Mouse (Mus musculus) hindbrain, embryonic 15.5 days (tissue): ENCODE results near the gene Ndufa13. TPM values are rescaled to one million over a fixed set of nuclear protein-coding genes. Genes with fewer than 3 reads are reported as not detected.

Experiments used
- ATAC-seq: fragments of 200-750 bp; cut with Nextera tagmentation; 2 replicates; pipeline ENCODE4 v1.8.0; 2017; ENCODE audit warnings: low read depth, moderate number of reproducible peaks, moderate TSS enrichment; ENCODE audit not compliant: low FRiP score
- H3K27ac ChIP-seq: fragments of 300-500 bp; sonication (generic); replicated peaks from 2 replicates; pipeline ENCODE4 v1.5.1; 2015; ENCODE audit warnings: mild to moderate bottlenecking, inconsistent platforms
- H3K27me3 ChIP-seq: fragments of 300-500 bp; sonication (generic); 2 replicates; pipeline ENCODE4 v1.6.1; 2015; ENCODE audit warnings: control low read depth, inconsistent platforms
- H3K36me3 ChIP-seq: fragments of 300-500 bp; sonication (generic); 2 replicates; pipeline ENCODE4 v1.6.1; 2015; ENCODE audit warnings: control low read depth, inconsistent platforms
- H3K4me1 ChIP-seq: fragments of 300-500 bp; sonication (generic); replicated peaks from 2 replicates; pipeline ENCODE4 v1.6.1; 2015; ENCODE audit warnings: control low read depth, inconsistent platforms
- H3K4me2 ChIP-seq: fragments of 300-500 bp; sonication (generic); 2 replicates; pipeline ENCODE4 v1.6.1; 2015; ENCODE audit warnings: moderate library complexity, mild to moderate bottlenecking, inconsistent platforms
- H3K4me3 ChIP-seq: fragments of 300-500 bp; sonication (generic); 2 replicates; pipeline ENCODE4 v1.5.1; 2015; ENCODE audit warnings: mild to moderate bottlenecking, inconsistent platforms
- H3K9ac ChIP-seq: fragments of 300-500 bp; sonication (generic); 2 replicates; pipeline ENCODE4 v1.6.1; 2015; ENCODE audit warnings: inconsistent platforms
- H3K9me3 ChIP-seq: fragments of 300-500 bp; sonication (generic); 2 replicates; pipeline ENCODE4 v1.6.1; 2016; ENCODE audit warnings: control low read depth, inconsistent platforms
- WGBS: fragments of 180-500 bp; shearing (Covaris S2); methylation state at CpG from one replicate; pipeline ENCODE4 v1.1.7; 2015; 5-methylcytosine and 5-hydroxymethylcytosine counted together
- polyA plus RNA-seq: library from polyadenylated mRNA; unstranded; fragments of >200 nt; fragmentation: Nextera tagmentation; extraction: Ambion mirVana; gene quantifications from 2 replicates; pipeline ENCODE4 v1.2.1, GENCODE M21; 2015

Ndufa13 gene
- polyA plus RNA-seq, 1 experiment from 2014 or later = 196 TPM

GRCm38 (mm10) chr8:69926901-69927300, 24.5 kb upstream of the Ndufa13 start:
- Histone ChIP-seq H3K4me1 (no peaks in the 10 kb centered on the region), H3K9me3 (no peaks in the 10 kb centered on the region), H3K36me3 (no peaks in the 10 kb centered on the region), H3K27me3 (no peaks in the 10 kb centered on the region), H3K9ac (no peak overlapping the region), H3K4me3 (no peak overlapping the region), H3K4me2 (no peak overlapping the region), H3K27ac (no peak overlapping the region)
- no peak for ATAC-seq

- Histone ChIP-seq H3K27ac (no peak overlapping the region), H3K4me3 (no peak overlapping the region), H3K27me3 (no peaks in the 10 kb centered on the region), H3K4me1 (peaks cover 21% of the 10 kb centered on the region), H3K4me2 (no peak overlapping the region), H3K9me3 (no peaks in the 10 kb centered on the region), H3K9ac (no peak overlapping the region), H3K36me3 (no peaks in the 10 kb centered on the region)
- WGBS = 85% methylated on average over 1 of the region's 1 CpGs
- no peak for ATAC-seq
Measured at GRCm38 (mm10) chr8:69923986-69924385, 21.6 kb upstream of the Ndufa13 start.

- Histone ChIP-seq H3K4me1 (peaks cover 21% of the 10 kb centered on the region), H3K27ac (peak overlapping the region; percentile 68), H3K4me3 (no peak overlapping the region), H3K9me3 (no peaks in the 10 kb centered on the region), H3K9ac (no peak overlapping the region), H3K36me3 (0 out of 2 replicates have a peak, but pooled peaks cover 2% of the 10 kb centered on the region), H3K4me2 (no peak overlapping the region), H3K27me3 (no peaks in the 10 kb centered on the region)
- ATAC-seq = no peak
- 88% methylated on average over 2 of the region's 2 CpGs for WGBS
Measured at GRCm38 (mm10) chr8:69921141-69921540, 18.8 kb upstream of the Ndufa13 start.

- Histone ChIP-seq H3K4me3 (no peak overlapping the region), H3K27me3 (no peaks in the 10 kb centered on the region), H3K36me3 (0 out of 2 replicates have a peak, but pooled peaks cover 2% of the 10 kb centered on the region), H3K27ac (peak overlapping the region; percentile 68), H3K9me3 (no peaks in the 10 kb centered on the region), H3K9ac (no peak overlapping the region), H3K4me2 (0 out of 2 replicates have a peak overlapping the region, but pooled peaks have one; percentile 1), H3K4me1 (peaks cover 21% of the 10 kb centered on the region)
- ATAC-seq = peak; percentile 51
- 49% methylated on average over 11 of the region's 11 CpGs for WGBS
Measured at GRCm38 (mm10) chr8:69919876-69920662, 17.7 kb upstream of the Ndufa13 start.

GRCm38 (mm10) chr8:69919010-69919409, 16.7 kb upstream of the Ndufa13 start:
- H3K36me3 ChIP-seq = peaks cover 7% of the 10 kb centered on the region
- ATAC-seq = peak; percentile 57

GRCm38 (mm10) chr8:69918506-69918905, 16.1 kb upstream of the Ndufa13 start:
- Histone ChIP-seq H3K27ac (no peak overlapping the region), H3K9me3 (no peaks in the 10 kb centered on the region), H3K4me2 (no peak overlapping the region), H3K36me3 (peaks cover 11% of the 10 kb centered on the region), H3K27me3 (no peaks in the 10 kb centered on the region), H3K4me1 (peaks cover 21% of the 10 kb centered on the region), H3K9ac (no peak overlapping the region), H3K4me3 (no peak overlapping the region)
- no peak for ATAC-seq

More at GRCm38 (mm10) chr8:69919010-69919409, 16.7 kb upstream of the Ndufa13 start:
- Histone ChIP-seq H3K9me3 (no peaks in the 10 kb centered on the region), H3K27ac (no peak overlapping the region), H3K4me1 (peaks cover 21% of the 10 kb centered on the region), H3K27me3 (no peaks in the 10 kb centered on the region), H3K9ac (no peak overlapping the region), H3K4me3 (no peak overlapping the region), H3K4me2 (no peak overlapping the region)
- WGBS = 74% methylated on average over 1 of the region's 1 CpGs

- Histone ChIP-seq H3K9ac (no peak overlapping the region), H3K4me2 (no peak overlapping the region), H3K9me3 (no peaks in the 10 kb centered on the region), H3K27ac (no peak overlapping the region), H3K4me3 (no peak overlapping the region), H3K4me1 (peaks cover 13% of the 10 kb centered on the region), H3K36me3 (peaks cover 22% of the 10 kb centered on the region), H3K27me3 (no peaks in the 10 kb centered on the region)
- no peak for ATAC-seq
- WGBS = 42% methylated on average over 5 of the region's 5 CpGs
Measured at GRCm38 (mm10) chr8:69915748-69916147, 13.4 kb upstream of the Ndufa13 start.

- Histone ChIP-seq H3K9me3 (no peaks in the 10 kb centered on the region), H3K4me3 (no peak overlapping the region), H3K27ac (no peak overlapping the region), H3K27me3 (no peaks in the 10 kb centered on the region), H3K4me1 (peaks cover 3% of the 10 kb centered on the region), H3K36me3 (peaks cover 30% of the 10 kb centered on the region), H3K4me2 (no peak overlapping the region), H3K9ac (no peak overlapping the region)
- 90% methylated on average over 4 of the region's 4 CpGs for WGBS
- ATAC-seq = no peak
Measured at GRCm38 (mm10) chr8:69914526-69914925, 12.2 kb upstream of the Ndufa13 start.

- Histone ChIP-seq H3K36me3 (peaks cover 32% of the 10 kb centered on the region), H3K4me1 (no peaks in the 10 kb centered on the region), H3K27ac (no peak overlapping the region), H3K9me3 (no peaks in the 10 kb centered on the region), H3K9ac (no peak overlapping the region), H3K4me2 (no peak overlapping the region), H3K27me3 (no peaks in the 10 kb centered on the region), H3K4me3 (no peak overlapping the region)
- WGBS = 87% methylated on average over 12 of the region's 12 CpGs
- ATAC-seq = no peak
Measured at GRCm38 (mm10) chr8:69912478-69913074, 10.2 kb upstream of the Ndufa13 start.

- Histone ChIP-seq H3K27me3 (no peaks in the 10 kb centered on the region), H3K27ac (no peak overlapping the region), H3K4me2 (no peak overlapping the region), H3K36me3 (peaks cover 32% of the 10 kb centered on the region), H3K4me1 (no peaks in the 10 kb centered on the region), H3K9ac (no peak overlapping the region), H3K4me3 (no peak overlapping the region), H3K9me3 (no peaks in the 10 kb centered on the region)
- WGBS = 94% methylated on average over 13 of the region's 13 CpGs
- ATAC-seq = no peak
Measured at GRCm38 (mm10) chr8:69911917-69912316, 9.6 kb upstream of the Ndufa13 start.

GRCm38 (mm10) chr8:69907106-69907505, 4.7 kb upstream of the Ndufa13 start:
- WGBS = 93% methylated on average over 2 of the region's 2 CpGs
- ATAC-seq = no peak
- no peak overlapping the region for H3K4me2 ChIP-seq

GRCm38 (mm10) chr8:69906260-69906659, 3.9 kb upstream of the Ndufa13 start:
- Histone ChIP-seq H3K27me3 (no peaks in the 10 kb centered on the region), H3K9ac (no peak overlapping the region), H3K36me3 (peaks cover 13% of the 10 kb centered on the region; the same call in 1 of the 2 replicates), H3K4me3 (no peak overlapping the region), H3K27ac (no peak overlapping the region), H3K4me2 (no peak overlapping the region), H3K4me1 (peaks cover 24% of the 10 kb centered on the region), H3K9me3 (no peaks in the 10 kb centered on the region)
- 85% methylated on average over 2 of the region's 2 CpGs for WGBS
- ATAC-seq = no peak

More at GRCm38 (mm10) chr8:69907106-69907505, 4.7 kb upstream of the Ndufa13 start:
- no peaks in the 10 kb centered on the region for H3K27me3 ChIP-seq
- H3K27ac ChIP-seq = no peak overlapping the region
- no peak overlapping the region for H3K9ac ChIP-seq
- H3K4me1 ChIP-seq = peaks cover 19% of the 10 kb centered on the region
- no peaks in the 10 kb centered on the region for H3K9me3 ChIP-seq
- no peak overlapping the region for H3K4me3 ChIP-seq
- H3K36me3 ChIP-seq = peaks cover 17% of the 10 kb centered on the region; the same call in 1 of the 2 replicates
